Mouse (Mus musculus): ENCODE data around the gene Afdn.
"Not testable (repeated sequence)": the region's sequence is repeated elsewhere in the genome, so short reads cannot be mapped to it uniquely, and the experiment has no call there.

The Afdn gene

GRCm38 (mm10) chr17:13889818-13890434, 129.6 kb downstream of the Afdn start:
- CTCF ChIA-PET = no interaction called here
- POLR2A ChIA-PET = interaction anchor here in 1 of 4 experiments (0.6 to 1.3 kb wide), 3 partner anchors 14 to 348 kb away, joined by 3 to 4 read pairs (median 3); no protein-coding TSS in a partner anchor

- CTCF ChIA-PET = interaction anchor here in 1 of 4 experiments (0.6 kb wide), 1 partner anchor 477 kb away, joined by 3 read pairs; no protein-coding TSS in a partner anchor
Observed at GRCm38 (mm10) chr17:13890932-13891331, 130.6 kb downstream of the Afdn start.

GRCm38 (mm10) chr17:13898838-13899237, 138.5 kb downstream of the Afdn start:
- CTCF ChIA-PET = no interaction called here
- POLR2A ChIA-PET = no interaction called here

More at GRCm38 (mm10) chr17:13890932-13891331, 130.6 kb downstream of the Afdn start:
- POLR2A ChIA-PET = interaction anchor here in 1 of 4 experiments (0.7 to 1.3 kb wide), 2 partner anchors 13 to 27 kb away, joined by 3 to 4 read pairs; no protein-coding TSS in a partner anchor

- ChIA-PET CTCF (no interaction called here), POLR2A (interaction anchor here in 1 of 4 experiments (0.5 kb wide), 1 partner anchor 265 kb away, joined by 4 read pairs; no protein-coding TSS in a partner anchor)
Observed at GRCm38 (mm10) chr17:13899241-13899640, 138.9 kb downstream of the Afdn start.

GRCm38 (mm10) chr17:13903793-13904192, 143.5 kb downstream of the Afdn start:
- ChIA-PET POLR2A (interaction anchor here in 1 of 4 experiments (0.7 to 0.9 kb wide), 2 partner anchors 10 to 14 kb away, joined by 3 to 4 read pairs; no protein-coding TSS in a partner anchor), CTCF (no interaction called here)

GRCm38 (mm10) chr17:13907082-13907481, 146.7 kb downstream of the Afdn start:
- ChIA-PET CTCF (no interaction called here), POLR2A (no interaction called here)

- ChIA-PET POLR2A (no interaction called here), CTCF (no interaction called here)
Observed at GRCm38 (mm10) chr17:13907681-13908080, 147.3 kb downstream of the Afdn start.

GRCm38 (mm10) chr17:13913951-13914350, 153.6 kb downstream of the Afdn start:
- ChIA-PET POLR2A (interaction anchor here in 2 of 4 experiments (0.6 to 0.9 kb wide), 3 partner anchors 9 to 230 kb away, joined by 3 to 9 read pairs (median 3); no protein-coding TSS in a partner anchor), CTCF (no interaction called here)

GRCm38 (mm10) chr17:13914531-13914930, 154.2 kb downstream of the Afdn start:
- ChIA-PET CTCF (no interaction called here), POLR2A (interaction anchor here in 1 of 4 experiments (0.6 kb wide), 1 partner anchor 230 kb away, joined by 3 read pairs; no protein-coding TSS in a partner anchor)

GRCm38 (mm10) chr17:13920771-13921170, 160.4 kb downstream of the Afdn start:
- ChIA-PET POLR2A (interaction anchor here in 2 of 4 experiments (0.6 to 1.2 kb wide), 3 partner anchors 10 to 65 kb away, joined by 3 to 4 read pairs (median 4); partner anchors contain the start of gene Gm7168 (in 1 of the 2)), CTCF (no interaction called here)

- ChIA-PET CTCF (no interaction called here), POLR2A (interaction anchor here in 1 of 4 experiments (0.5 kb wide), 1 partner anchor 195 kb away, joined by 4 read pairs; no protein-coding TSS in a partner anchor)
Observed at GRCm38 (mm10) chr17:13923418-13923817, 163.1 kb downstream of the Afdn start.

GRCm38 (mm10) chr17:13924588-13924987, 164.2 kb downstream of the Afdn start:
- POLR2A ChIA-PET = interaction anchor here in 1 of 4 experiments (1.2 kb wide), 1 partner anchor 241 kb away, joined by 3 read pairs; no protein-coding TSS in a partner anchor
- CTCF ChIA-PET = no interaction called here

- ChIA-PET POLR2A (interaction anchor here in 1 of 4 experiments (0.6 kb wide), 1 partner anchor 109 kb away, joined by 3 read pairs; no protein-coding TSS in a partner anchor), CTCF (no interaction called here)
Observed at GRCm38 (mm10) chr17:13925931-13926330, 165.6 kb downstream of the Afdn start.

GRCm38 (mm10) chr17:13930421-13930820, 170.1 kb downstream of the Afdn start:
- CTCF ChIA-PET = interaction anchor here in 1 of 4 experiments (0.6 kb wide), 1 partner anchor 449 kb away, joined by 4 read pairs; no protein-coding TSS in a partner anchor
- POLR2A ChIA-PET = interaction anchor here in 1 of 4 experiments (1.6 kb wide), 1 partner anchor 10 kb away, joined by 4 read pairs; no protein-coding TSS in a partner anchor

GRCm38 (mm10) chr17:13935364-13935763, 175.0 kb downstream of the Afdn start:
- CTCF ChIA-PET = not testable (repeated sequence)
- POLR2A ChIA-PET = interaction anchor here in 1 of 4 experiments (0.6 kb wide), 1 partner anchor 456 kb away, joined by 10 read pairs; no protein-coding TSS in a partner anchor

GRCm38 (mm10) chr17:13937787-13938186, 177.4 kb downstream of the Afdn start:
- CTCF ChIA-PET = no interaction called here
- POLR2A ChIA-PET = no interaction called here

- ChIA-PET CTCF (no interaction called here), POLR2A (no interaction called here)
Observed at GRCm38 (mm10) chr17:13938652-13939051, 178.3 kb downstream of the Afdn start.

- CTCF ChIA-PET, POLR2A ChIA-PET: not testable (repeated sequence)
Observed at GRCm38 (mm10) chr17:13939231-13939630, 178.9 kb downstream of the Afdn start.

GRCm38 (mm10) chr17:13940487-13940886, 180.1 kb downstream of the Afdn start:
- ChIA-PET CTCF (interaction anchor here in 1 of 4 experiments (0.8 kb wide), 1 partner anchor 83 kb away, joined by 3 read pairs; no protein-coding TSS in a partner anchor), POLR2A (no interaction called here)

GRCm38 (mm10) chr17:13948073-13948472, 187.7 kb downstream of the Afdn start, which contains the start of gene Gm7168:
Gene Gm7168 (plus strand): TSS chr17:13948373.
- CTCF ChIA-PET = not testable (repeated sequence)
- POLR2A ChIA-PET = interaction anchor here in 1 of 4 experiments (1.3 kb wide), 1 partner anchor 27 kb away, joined by 3 read pairs; no protein-coding TSS in a partner anchor

All from embryonic stem cell, embryonic (primary cell).